Mouse (Mus musculus) heart, embryonic 12.5 days (tissue): ENCODE results near the gene Limk2. TPM values are rescaled to one million over a fixed set of nuclear protein-coding genes. Genes with fewer than 3 reads are reported as not detected.
A peak's percentile ranks its signal among the peaks of the same experiment; 100 is the strongest.

Source experiments
- ATAC-seq: fragments of 200-750 bp; cut with Nextera tagmentation; 2 replicates; pipeline ENCODE4 v1.8.0; 2017; ENCODE audit warnings: moderate TSS enrichment, moderate library complexity; ENCODE audit not compliant: insufficient number of reproducible peaks, low FRiP score
- H3K27ac ChIP-seq: fragments of 300-500 bp; sonication (generic); 2 replicates; pipeline ENCODE4 v1.5.1; 2016; ENCODE audit warnings: mild to moderate bottlenecking, moderate library complexity; ENCODE audit not compliant: poor library complexity, severe bottlenecking
- H3K27me3 ChIP-seq: fragments of 300-500 bp; sonication (generic); replicated peaks from 2 replicates; pipeline ENCODE4 v1.6.1; 2016; ENCODE audit warnings: mild to moderate bottlenecking, moderate library complexity
- H3K36me3 ChIP-seq: fragments of 300-500 bp; sonication (generic); 2 replicates; pipeline ENCODE4 v1.6.1; 2016; ENCODE audit warnings: mild to moderate bottlenecking, moderate library complexity
- H3K4me1 ChIP-seq: fragments of 300-500 bp; sonication (generic); replicated peaks from 2 replicates; pipeline ENCODE4 v1.6.1; 2016; ENCODE audit warnings: mild to moderate bottlenecking
- H3K4me2 ChIP-seq: fragments of 300-500 bp; sonication (generic); 2 replicates; pipeline ENCODE4 v1.6.1; 2016; ENCODE audit warnings: mild to moderate bottlenecking, moderate library complexity
- H3K4me3 ChIP-seq: fragments of 300-500 bp; sonication (generic); 2 replicates; pipeline ENCODE4 v1.5.1; 2016; ENCODE audit warnings: mild to moderate bottlenecking
- H3K9ac ChIP-seq: fragments of 300-500 bp; sonication (generic); 2 replicates; pipeline ENCODE4 v1.6.1; 2016; ENCODE audit warnings: mild to moderate bottlenecking, moderate library complexity
- H3K9me3 ChIP-seq: fragments of 300-500 bp; sonication (generic); replicated peaks from 2 replicates; pipeline ENCODE4 v1.6.1; 2016; ENCODE audit warnings: mild to moderate bottlenecking, moderate library complexity
- WGBS: fragments of 180-500 bp; shearing (Covaris S2); methylation state at CpG from one replicate; pipeline ENCODE4 v1.1.7; 2016; 5-methylcytosine and 5-hydroxymethylcytosine counted together
- polyA plus RNA-seq: library from polyadenylated mRNA; unstranded; fragments of >200 nt; fragmentation: Nextera tagmentation; extraction: Ambion mirVana; gene quantifications from 2 replicates; pipeline ENCODE4 v1.2.1, GENCODE M21; 2016

The Limk2 gene
- polyA plus RNA-seq, 1 experiment from 2014 or later = 73.2 TPM

- Histone ChIP-seq H3K9ac (peak overlapping the region; percentile 15; the same call in 1 of the 2 replicates), H3K27me3 (no peaks in the 10 kb centered on the region), H3K27ac (no peak overlapping the region), H3K9me3 (no peaks in the 10 kb centered on the region), H3K4me3 (no peak overlapping the region), H3K4me1 (peaks cover 39% of the 10 kb centered on the region), H3K4me2 (no peak overlapping the region), H3K36me3 (peaks cover 79% of the 10 kb centered on the region)
- ATAC-seq = no peak
- 72% methylated on average over 5 of the region's 5 CpGs for WGBS
Measured at GRCm38 (mm10) chr11:3296056-3296455, 112.9 kb downstream of the Limk2 start.

GRCm38 (mm10) chr11:3294641-3295040 is 114.3 kb downstream of the Limk2 start:
- no peak for ATAC-seq
- no peaks in the 10 kb centered on the region for H3K27me3 ChIP-seq
- no peak overlapping the region for H3K4me2 ChIP-seq
- no peaks in the 10 kb centered on the region for H3K9me3 ChIP-seq
- peaks cover 40% of the 10 kb centered on the region for H3K4me1 ChIP-seq
- H3K9ac ChIP-seq = no peak overlapping the region
- H3K4me3 ChIP-seq = no peak overlapping the region
- peaks cover 67% of the 10 kb centered on the region for H3K36me3 ChIP-seq
- 97% methylated on average over 2 of the region's 2 CpGs for WGBS
- no peak overlapping the region for H3K27ac ChIP-seq

Other genes starting within 250 kb of the Limk2 start
- gene Sfi1, start 215.7 kb downstream of the Limk2 start, polyA plus RNA-seq = 12.8 and 13.8 TPM in 2 replicates
- gene Eif4enif1, start 206.8 kb downstream of the Limk2 start, polyA plus RNA-seq = 37.4 and 39.9 TPM in 2 replicates
- 159 and 171 TPM in 2 replicates for gene Drg1, start 142.8 kb downstream of the Limk2 start, polyA plus RNA-seq
- 35.6 and 39.5 TPM in 2 replicates for gene Patz1, start 120.3 kb downstream of the Limk2 start, polyA plus RNA-seq
- gene Pik3ip1, start 78.8 kb downstream of the Limk2 start, polyA plus RNA-seq = 20.2 and 21.3 TPM in 2 replicates
- gene Rnf185, start 43.2 kb upstream of the Limk2 start, polyA plus RNA-seq = 26.3 and 26.5 TPM in 2 replicates
- gene Pla2g3, start 79.1 kb upstream of the Limk2 start, polyA plus RNA-seq = 0.26 and 0.30 TPM in 2 replicates
- 11.4 and 11.5 TPM in 2 replicates for gene Inpp5j, start 95.6 kb upstream of the Limk2 start, polyA plus RNA-seq
- gene Selenom, start 105.5 kb upstream of the Limk2 start, polyA plus RNA-seq = 125 and 129 TPM in 2 replicates
- gene Smtn, start 131.4 kb upstream of the Limk2 start, polyA plus RNA-seq = 94.7 and 95.3 TPM in 2 replicates
- gene Morc2a, start 240.0 kb upstream of the Limk2 start, polyA plus RNA-seq = 33.3 TPM in 2 replicates